Mouse (Mus musculus): ENCODE results near the gene Zfp607a.
"Not testable (repeated sequence)": the region's sequence is repeated elsewhere in the genome, so short reads cannot be mapped to it uniquely, and the experiment has no call there.

Zfp607a gene

GRCm38 (mm10) chr7:27857227-27857626 is at the start of gene Zfp607a:
TSS of gene Zfp607a (plus strand) at chr7:27857527.
- DNase-seq = no peak

GRCm38 (mm10) chr7:27818526-27819110 is 38.7 kb upstream of the Zfp607a start:
- DNase-seq = no peak

- DNase-seq = no peak
Measured at GRCm38 (mm10) chr7:27822611-27823010, 34.7 kb upstream of the Zfp607a start.

- no peak for DNase-seq
Measured at GRCm38 (mm10) chr7:27834131-27834530, 23.2 kb upstream of the Zfp607a start.

- DNase-seq = no peak
Measured at GRCm38 (mm10) chr7:27837896-27838295, 19.4 kb upstream of the Zfp607a start.

- DNase-seq = peak; percentile 92 to 96
Measured at GRCm38 (mm10) chr7:27838323-27839249, 18.7 kb upstream of the Zfp607a start, which contains the start of gene Zfp59. TSS of gene Zfp59 (plus strand) at chr7:27838607.

GRCm38 (mm10) chr7:27839596-27839995 is 17.7 kb upstream of the Zfp607a start:
- DNase-seq = no peak

GRCm38 (mm10) chr7:27840104-27840503 is 17.2 kb upstream of the Zfp607a start:
- DNase-seq = no peak

- DNase-seq = no peak
Measured at GRCm38 (mm10) chr7:27859301-27860251, 2.2 kb downstream of the Zfp607a start.

GRCm38 (mm10) chr7:27860396-27861235 is 3.3 kb downstream of the Zfp607a start:
- peak; percentile 79 to 91 for DNase-seq

- DNase-seq = not testable (repeated sequence)
Measured at GRCm38 (mm10) chr7:27862578-27862977, 5.3 kb downstream of the Zfp607a start.

- DNase-seq = no peak
Measured at GRCm38 (mm10) chr7:27881721-27882120, 24.4 kb downstream of the Zfp607a start.

GRCm38 (mm10) chr7:27900601-27901000 is 43.3 kb downstream of the Zfp607a start:
- no peak for DNase-seq

GRCm38 (mm10) chr7:27905061-27905848 is 47.9 kb downstream of the Zfp607a start:
- no peak for DNase-seq

- DNase-seq = not testable (repeated sequence)
Measured at GRCm38 (mm10) chr7:27910952-27911351, 53.6 kb downstream of the Zfp607a start.

GRCm38 (mm10) chr7:27927041-27927440 is 69.7 kb downstream of the Zfp607a start:
- DNase-seq = not testable (repeated sequence)

GRCm38 (mm10) chr7:27928818-27929695 is 71.7 kb downstream of the Zfp607a start, which contains the start of gene Zfp974:
TSS of gene Zfp974 (minus strand) at chr7:27929460.
- peak; percentile 63 to 81 for DNase-seq

Measured in kidney, postnatal 25 days (tissue).